Mouse (Mus musculus) cerebellum, postnatal 36 days (tissue): Measurements from ENCODE around the gene Mecom.
"Not testable (repeated sequence)": the region's sequence is repeated elsewhere in the genome, so short reads cannot be mapped to it uniquely, and the experiment has no call there.

Experiments
- DNase-seq, 2 experiments: peaks; one replicate each; pipeline ENCODE4 v3.0.0; 2021 to 2022; ENCODE audit warnings: mixed read lengths in 2 of 2

The Mecom gene

GRCm38 (mm10) chr3:30438007-30438406 lies 109.8 kb downstream of the Mecom start:
- no peak for DNase-seq

GRCm38 (mm10) chr3:30436561-30436960 lies 111.2 kb downstream of the Mecom start:
- DNase-seq = no peak

GRCm38 (mm10) chr3:30436131-30436530 lies 111.7 kb downstream of the Mecom start:
- no peak for DNase-seq

GRCm38 (mm10) chr3:30428877-30429276 lies 118.9 kb downstream of the Mecom start:
- no peak for DNase-seq

GRCm38 (mm10) chr3:30424036-30424435 lies 123.8 kb downstream of the Mecom start:
- no peak for DNase-seq

- DNase-seq = not testable (repeated sequence)
Observed at GRCm38 (mm10) chr3:30421948-30422347, 125.9 kb downstream of the Mecom start.

- no peak for DNase-seq
Observed at GRCm38 (mm10) chr3:30420899-30421298, 126.9 kb downstream of the Mecom start.

- no peak for DNase-seq
Observed at GRCm38 (mm10) chr3:30414173-30414572, 133.6 kb downstream of the Mecom start.

- DNase-seq = no peak
Observed at GRCm38 (mm10) chr3:30410778-30411177, 137.0 kb downstream of the Mecom start.

GRCm38 (mm10) chr3:30404821-30405220 lies 143.0 kb downstream of the Mecom start:
- DNase-seq = no peak

GRCm38 (mm10) chr3:30398911-30399310 lies 148.9 kb downstream of the Mecom start:
- no peak for DNase-seq

- DNase-seq = no peak
Observed at GRCm38 (mm10) chr3:30394911-30395310, 152.9 kb downstream of the Mecom start.

- no peak for DNase-seq
Observed at GRCm38 (mm10) chr3:30392662-30393061, 155.1 kb downstream of the Mecom start.

- DNase-seq = no peak
Observed at GRCm38 (mm10) chr3:30392218-30392617, 155.6 kb downstream of the Mecom start.

- no peak for DNase-seq
Observed at GRCm38 (mm10) chr3:30390346-30390745, 157.5 kb downstream of the Mecom start.

- DNase-seq = no peak
Observed at GRCm38 (mm10) chr3:30380273-30380672, 167.5 kb downstream of the Mecom start.

GRCm38 (mm10) chr3:30379301-30379700 lies 168.5 kb downstream of the Mecom start:
- DNase-seq = no peak

GRCm38 (mm10) chr3:30371472-30371871 lies 176.3 kb downstream of the Mecom start:
- no peak for DNase-seq

- DNase-seq = no peak
Observed at GRCm38 (mm10) chr3:30370860-30371455, 176.8 kb downstream of the Mecom start.

GRCm38 (mm10) chr3:30366621-30367020 lies 181.2 kb downstream of the Mecom start:
- no peak for DNase-seq

GRCm38 (mm10) chr3:30361190-30361589 lies 186.6 kb downstream of the Mecom start:
- no peak for DNase-seq

- DNase-seq = no peak
Observed at GRCm38 (mm10) chr3:30353878-30354727, 193.7 kb downstream of the Mecom start.

GRCm38 (mm10) chr3:30349279-30349678 lies 198.5 kb downstream of the Mecom start:
- DNase-seq = no peak

- DNase-seq = no peak
Observed at GRCm38 (mm10) chr3:30344151-30344550, 203.7 kb downstream of the Mecom start.
